Mouse (Mus musculus) B cell, adult (primary cell): ENCODE results near the gene Chrng. TPM values are rescaled to one million over a fixed set of nuclear protein-coding genes. Genes with fewer than 3 reads are reported as not detected.

ENCODE experiments used
- total RNA-seq: library from RNA; stranded (reverse); gene quantifications from 4 replicates; pipeline ENCODE4 v1.2.4, GENCODE M21; 2023; ENCODE audit not compliant: inconsistent age

Gene Chrng
- total RNA-seq, result not detected in 4 replicates

GRCm38 (mm10) chr1:87204465-87204864 lies at the start of gene Chrng:
Gene Chrng, plus strand, starts transcription at chr1:87204657.

GRCm38 (mm10) chr1:87156199-87156587 lies 48.3 kb upstream of the Chrng start, which contains the start of gene Ecel1:
Gene Ecel1, minus strand, starts transcription at chr1:87156521.

DNA sequence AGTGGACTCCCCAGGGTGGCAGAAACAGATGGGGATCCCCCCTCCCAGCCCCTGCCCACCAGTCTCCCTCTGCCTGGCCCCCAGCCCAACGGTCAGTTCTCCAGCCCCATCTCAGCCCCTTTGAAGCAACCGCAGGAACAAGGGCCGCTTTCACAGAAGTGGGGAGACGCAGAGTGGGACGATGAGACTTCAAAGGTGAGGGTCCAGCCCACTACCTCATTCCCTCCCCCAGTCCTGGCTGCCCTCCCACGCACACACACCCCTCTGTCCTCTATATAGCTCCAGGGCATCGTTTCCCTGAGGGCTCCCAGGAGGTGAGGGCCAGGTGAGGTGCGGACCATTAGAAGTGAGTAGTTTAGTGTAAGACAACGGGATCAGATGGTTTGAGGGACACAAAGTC lies 21.4 kb upstream of the Chrng start, which contains the start of gene Prss56:
Gene Prss56, plus strand, starts transcription at position 301 of the 400 bp plus-strand sequence.

GRCm38 (mm10) chr1:87190429-87190828 lies 14.0 kb upstream of the Chrng start, which contains the start of gene Chrnd:
Gene Chrnd, plus strand, starts transcription at chr1:87190607.

GRCm38 (mm10) chr1:87213735-87214704 lies 9.6 kb downstream of the Chrng start, which contains the start of gene Eif4e2:
Gene Eif4e2, plus strand, starts transcription at chr1:87213914.

Other genes with a start within 250 kb of the Chrng start
- not detected in 4 replicates for gene Alppl2, start 114.7 kb upstream of the Chrng start, total RNA-seq
- not detected in 4 replicates for gene Alpi, start 103.1 kb upstream of the Chrng start, total RNA-seq
- not detected in 4 replicates for gene Akp3, start 79.7 kb upstream of the Chrng start, total RNA-seq
- not detected in 4 replicates for gene Ecel1, start 48.1 kb upstream of the Chrng start, total RNA-seq
- gene Prss56, start 21.3 kb upstream of the Chrng start, total RNA-seq, result not detected in 4 replicates
- not detected in 4 replicates for gene Chrnd, start 14.1 kb upstream of the Chrng start, total RNA-seq
- gene Eif4e2, start 9.3 kb downstream of the Chrng start, total RNA-seq, result 97.9 to 113 TPM (median 103 TPM) in 4 replicates
- gene Efhd1, start 59.7 kb downstream of the Chrng start, total RNA-seq, result 0.39 TPM in 1 of 4 replicates, not detected in the others
- gene Gigyf2, start 122.3 kb downstream of the Chrng start, total RNA-seq, result 118 to 131 TPM (median 124 TPM) in 4 replicates
- not detected in 4 replicates for gene Kcnj13, start 190.1 kb downstream of the Chrng start, total RNA-seq